Mouse (Mus musculus) granulocyte monocyte progenitor cell, adult 5-6 weeks (primary cell): ENCODE measurements at regions not wholly inside any gene's neighbourhood (a gene's known extent, or its start where the extent isn't known, plus 50 kb on each side); places are given as distances from the start of the nearest gene placed in this dataset.

Experiments
- ATAC-seq: replicated peaks from 2 replicates; pipeline ENCODE4 v1.8.0; 2016; ENCODE audit warnings: mild to moderate bottlenecking, moderate TSS enrichment, inconsistent platforms; ENCODE audit not compliant: poor library complexity, severe bottlenecking

GRCm38 (mm10) chr1:130524744-130525143 is 62.2 kb upstream of the Cd55 start:
- no peak for ATAC-seq

- ATAC-seq = no peak
Observed at GRCm38 (mm10) chr1:130517868-130518267, 55.3 kb upstream of the Cd55 start.

GRCm38 (mm10) chr1:130516641-130517040 is 54.1 kb upstream of the Cd55 start:
- no peak for ATAC-seq

- ATAC-seq = no peak
Observed at GRCm38 (mm10) chr1:130515316-130515715, 52.8 kb upstream of the Cd55 start.

- ATAC-seq = no peak
Observed at GRCm38 (mm10) chr1:130513482-130513881, 50.9 kb upstream of the Cd55 start.

GRCm38 (mm10) chr1:130512798-130513405 is 50.4 kb upstream of the Cd55 start:
- peak; percentile 14; the same call in 1 of the 2 replicates for ATAC-seq
